ENCODE assay signal across 9 mouse cellular contexts in genomic region chr11:105282460-105282859, GRCm38 (mm10). TPM values are rescaled to one million over a fixed set of nuclear protein-coding genes. Genes with fewer than 3 reads are reported as not detected.
DNase-seq lines count a peak whose midpoint lies in the region; TF ChIP-seq lines count a peak whose summit lies in the region.
"Had no signal": no experiment of that assay in that cellular context is flagged by ENCODE, and none has a peak within 500 bp of the region (broad histone marks: within the 10 kb centered on the region; RNA-seq: fewer than 3 reads in every experiment).

No protein-coding gene starts in this region.

- TF ChIP-seq POLR2A in brain, embryonic 14.5 days (IDR thresholded peaks at IDR 0.05; ENCODE audit: borderline replicate concordance, extremely low read depth, insufficient read depth, insufficient read length, poor library complexity, severe bottlenecking), result no peak

- no peak for TF ChIP-seq CTCF in brain, embryonic 14.5 days (IDR thresholded peaks at IDR 0.05; ENCODE audit: borderline replicate concordance, extremely low read depth, insufficient read depth, insufficient read length)

- intact Hi-C loops in gastrocnemius, postnatal 14 days (cut with DNase I; ENCODE audit: low total_unique reads), result no loop called here
- intact Hi-C loops in left cerebral cortex, postnatal 14 days (cut with DNase I), result no loop called here

- DNase-seq in Muller cell, postnatal 12 days (ENCODE audit: inconsistent ontology term), result peak; percentile 42
- peak; percentile 5 for DNase-seq in brain, embryonic 14.5 days (ENCODE audit: low read depth)
- peak; percentile 75 for DNase-seq in gastrocnemius, postnatal 14 days
- DNase-seq in kidney, postnatal 36 days, result peak; percentile 23 to 29
- no peak for DNase-seq in thymus, postnatal 25 days
- DNase-seq in adrenal gland, adult (ENCODE audit: inconsistent age in 2 of 2, low spot score in 1 of 2), result no peak
- DNase-seq in urinary bladder, adult 2 months (ENCODE audit: low spot score), result no peak
- DNase-seq in left cerebral cortex, postnatal 14 days (ENCODE audit: low spot score in 2 of 2), result no peak

RNA-seq across cellular contexts. Expression of gene Mrc2, which starts 10.0 kb away (rescaled TPM):
- 12.5 and 17.3 TPM in 2 replicates for polyA plus RNA-seq in brain, embryonic 14.5 days (2012; rRNA removed)
- 10 to 100 TPM; 25.7 to 34.3 TPM for total RNA-seq in gastrocnemius, postnatal 14 days (2021)
- 24.4 and 32.4 TPM in 2 replicates for polyA plus RNA-seq in urinary bladder, adult 2 months (2012; rRNA removed)
- 10 to 100 TPM in 1 of 2 experiments, 1 to 10 TPM in 1; 8.9 to 10.1 TPM for total RNA-seq in left cerebral cortex, postnatal 14 days (2021)
- polyA plus RNA-seq: macrophage had no signal

Comparison
In these comparisons a context has a peak if more than half of its experiments do, and no peak if none do; other contexts are left out.
1. DNase-seq: peak in Muller cell, postnatal 12 days (single experiment), brain, embryonic 14.5 days (single experiment), gastrocnemius, postnatal 14 days (single experiment) and kidney, postnatal 36 days (2 of 2); none in thymus, postnatal 25 days (single experiment), adrenal gland, adult (0 of 2), urinary bladder, adult 2 months (single experiment) and left cerebral cortex, postnatal 14 days (0 of 2).